Mouse (Mus musculus) embryonic facial prominence, embryonic 13.5 days (tissue): ENCODE measurements around the gene Panx2. TPM values are rescaled to one million over a fixed set of nuclear protein-coding genes. Genes with fewer than 3 reads are reported as not detected.

ENCODE experiments used
- ATAC-seq: fragments of 200-750 bp; cut with Nextera tagmentation; 2 replicates; pipeline ENCODE4 v1.8.0; 2017; ENCODE audit warnings: low read depth; ENCODE audit not compliant: insufficient number of reproducible peaks, insufficient read depth, low FRiP score, low TSS enrichment
- H3K27ac ChIP-seq: fragments of 300-500 bp; sonication (generic); 2 replicates; pipeline ENCODE4 v1.5.1; 2015; ENCODE audit warnings: moderate library complexity, mild to moderate bottlenecking, inconsistent platforms
- H3K27me3 ChIP-seq: fragments of 300-500 bp; sonication (generic); 2 replicates; pipeline ENCODE4 v1.6.1; 2015; ENCODE audit warnings: mild to moderate bottlenecking, inconsistent platforms
- H3K36me3 ChIP-seq: fragments of 300-500 bp; sonication (generic); 2 replicates; pipeline ENCODE4 v1.6.1; 2015; ENCODE audit warnings: mild to moderate bottlenecking, inconsistent platforms
- H3K4me1 ChIP-seq: fragments of 300-500 bp; sonication (generic); 2 replicates; pipeline ENCODE4 v1.6.1; 2015; ENCODE audit warnings: inconsistent platforms
- H3K4me2 ChIP-seq: fragments of 300-500 bp; sonication (generic); 2 replicates; pipeline ENCODE4 v1.6.1; 2015; ENCODE audit warnings: moderate library complexity, mild to moderate bottlenecking, inconsistent platforms
- H3K4me3 ChIP-seq: fragments of 300-500 bp; sonication (generic); 2 replicates; pipeline ENCODE4 v1.5.1; 2015; ENCODE audit warnings: mild to moderate bottlenecking, inconsistent platforms
- H3K9ac ChIP-seq: fragments of 300-500 bp; sonication (generic); 2 replicates; pipeline ENCODE4 v1.6.1; 2015; ENCODE audit warnings: mild to moderate bottlenecking, inconsistent platforms
- H3K9me3 ChIP-seq: fragments of 300-500 bp; sonication (generic); 2 replicates; pipeline ENCODE4 v1.6.1; 2016; ENCODE audit warnings: inconsistent platforms
- WGBS: fragments of 180-500 bp; shearing (Covaris S2); methylation state at CpG from one replicate; pipeline ENCODE4 v1.1.7; 2015; ENCODE audit warnings: mixed read lengths; 5-methylcytosine and 5-hydroxymethylcytosine counted together
- polyA plus RNA-seq: library from polyadenylated mRNA; unstranded; fragments of >200 nt; fragmentation: Nextera tagmentation; extraction: Ambion mirVana; gene quantifications from 2 replicates; pipeline ENCODE4 v1.2.1, GENCODE M21; 2015

The Panx2 gene
- polyA plus RNA-seq, 1 experiment from 2014 or later = 0.96 TPM

- WGBS = 84% methylated on average over 5 of the region's 5 CpGs
- Histone ChIP-seq H3K36me3 (no peaks in the 10 kb centered on the region), H3K27ac (no peak overlapping the region), H3K27me3 (peaks cover 88% of the 10 kb centered on the region), H3K4me3 (no peak overlapping the region), H3K4me1 (peaks cover 8% of the 10 kb centered on the region), H3K4me2 (no peak overlapping the region), H3K9me3 (no peaks in the 10 kb centered on the region), H3K9ac (no peak overlapping the region)
- no peak for ATAC-seq
These were observed 3.0 kb downstream of the Panx2 start for GRCm38 (mm10) chr15:89062518-89062910.

GRCm38 (mm10) chr15:89063001-89063400 lies 3.5 kb downstream of the Panx2 start:
- Histone ChIP-seq H3K27me3 (peaks cover 88% of the 10 kb centered on the region), H3K27ac (no peak overlapping the region), H3K4me1 (peaks cover 10% of the 10 kb centered on the region), H3K9me3 (no peaks in the 10 kb centered on the region), H3K4me2 (no peak overlapping the region), H3K9ac (no peak overlapping the region), H3K36me3 (no peaks in the 10 kb centered on the region), H3K4me3 (no peak overlapping the region)
- WGBS = 77% methylated on average over 7 of the region's 7 CpGs
- no peak for ATAC-seq

- WGBS = 83% methylated on average over 6 of the region's 6 CpGs
- no peaks in the 10 kb centered on the region for H3K36me3 ChIP-seq
- H3K4me1 ChIP-seq = peaks cover 15% of the 10 kb centered on the region
- no peak overlapping the region for H3K27ac ChIP-seq
- no peaks in the 10 kb centered on the region for H3K9me3 ChIP-seq
- H3K9ac ChIP-seq = no peak overlapping the region
- H3K4me2 ChIP-seq = no peak overlapping the region
- H3K4me3 ChIP-seq = no peak overlapping the region
- no peak for ATAC-seq
- peaks cover 88% of the 10 kb centered on the region for H3K27me3 ChIP-seq
These were observed 4.0 kb downstream of the Panx2 start for GRCm38 (mm10) chr15:89063536-89063935.

- Histone ChIP-seq H3K9ac (no peak overlapping the region), H3K4me2 (no peak overlapping the region), H3K9me3 (no peaks in the 10 kb centered on the region), H3K27me3 (peaks cover 90% of the 10 kb centered on the region), H3K27ac (no peak overlapping the region), H3K4me3 (no peak overlapping the region), H3K4me1 (peaks cover 12% of the 10 kb centered on the region), H3K36me3 (no peaks in the 10 kb centered on the region)
- 92% methylated on average over 5 of the region's 5 CpGs for WGBS
- ATAC-seq = no peak
These were observed 5.4 kb downstream of the Panx2 start for GRCm38 (mm10) chr15:89064891-89065290.

GRCm38 (mm10) chr15:89067609-89068008 lies 8.1 kb downstream of the Panx2 start:
- WGBS = 33% methylated on average over 35 of the region's 35 CpGs
- Histone ChIP-seq H3K27me3 (peaks cover 75% of the 10 kb centered on the region), H3K9ac (0 out of 2 replicates have a peak overlapping the region, but pooled peaks have one; percentile 4), H3K36me3 (no peaks in the 10 kb centered on the region), H3K4me3 (peak overlapping the region; percentile 17; the same call in 1 of the 2 replicates), H3K27ac (no peak overlapping the region), H3K4me1 (peaks cover 7% of the 10 kb centered on the region; the same call in 1 of the 2 replicates), H3K4me2 (peak overlapping the region; percentile 30), H3K9me3 (no peaks in the 10 kb centered on the region)
- ATAC-seq = no peak

- H3K9me3 ChIP-seq = no peaks in the 10 kb centered on the region
- ATAC-seq = no peak
- peak overlapping the region; percentile 30; the same call in 1 of the 2 replicates for H3K4me2 ChIP-seq
- H3K9ac ChIP-seq = no peak overlapping the region
- H3K4me1 ChIP-seq = peaks cover 7% of the 10 kb centered on the region; the same call in 1 of the 2 replicates
- H3K27ac ChIP-seq = no peak overlapping the region
- H3K4me3 ChIP-seq = peak overlapping the region; percentile 2; the same call in 1 of the 2 replicates
- no peaks in the 10 kb centered on the region for H3K36me3 ChIP-seq
- peaks cover 72% of the 10 kb centered on the region for H3K27me3 ChIP-seq
- WGBS = 37% methylated on average over 26 of the region's 26 CpGs
These were observed 8.7 kb downstream of the Panx2 start for GRCm38 (mm10) chr15:89068226-89068625.

GRCm38 (mm10) chr15:89069336-89069840 lies 9.9 kb downstream of the Panx2 start:
- Histone ChIP-seq H3K9me3 (no peaks in the 10 kb centered on the region), H3K36me3 (no peaks in the 10 kb centered on the region), H3K4me1 (peaks cover 8% of the 10 kb centered on the region), H3K4me2 (no peak overlapping the region), H3K27ac (no peak overlapping the region), H3K4me3 (no peak overlapping the region), H3K27me3 (peaks cover 60% of the 10 kb centered on the region), H3K9ac (0 out of 2 replicates have a peak overlapping the region, but pooled peaks have one; percentile 40)
- no peak for ATAC-seq
- WGBS = 75% methylated on average over 19 of the region's 19 CpGs

GRCm38 (mm10) chr15:89070606-89071005 lies 11.1 kb downstream of the Panx2 start:
- H3K27ac ChIP-seq = no peak overlapping the region
- peaks cover 52% of the 10 kb centered on the region for H3K27me3 ChIP-seq
- peaks cover 17% of the 10 kb centered on the region for H3K4me1 ChIP-seq
- no peak overlapping the region for H3K4me2 ChIP-seq
- no peaks in the 10 kb centered on the region for H3K36me3 ChIP-seq
- no peak overlapping the region for H3K4me3 ChIP-seq
- ATAC-seq = no peak
- no peaks in the 10 kb centered on the region for H3K9me3 ChIP-seq
- no peak overlapping the region for H3K9ac ChIP-seq
- 74% methylated on average over 24 of the region's 24 CpGs for WGBS

GRCm38 (mm10) chr15:89073993-89074603 lies 14.6 kb downstream of the Panx2 start:
- Histone ChIP-seq H3K9me3 (no peaks in the 10 kb centered on the region), H3K9ac (peak overlapping the region; percentile 88; the same call in 1 of the 2 replicates), H3K27me3 (peaks cover 17% of the 10 kb centered on the region), H3K27ac (no peak overlapping the region), H3K36me3 (0 out of 2 replicates have a peak, but pooled peaks cover 5% of the 10 kb centered on the region), H3K4me1 (peaks cover 34% of the 10 kb centered on the region), H3K4me3 (no peak overlapping the region), H3K4me2 (peak overlapping the region; percentile 94)
- WGBS = 75% methylated on average over 10 of the region's 10 CpGs
- no peak for ATAC-seq

- H3K9me3 ChIP-seq = no peaks in the 10 kb centered on the region
- H3K27me3 ChIP-seq = peaks cover 10% of the 10 kb centered on the region
- H3K4me3 ChIP-seq = peak within 1 kb of the TSS; percentile 79
- H3K4me1 ChIP-seq = peaks cover 34% of the 10 kb centered on the region
- H3K36me3 ChIP-seq = peaks cover 11% of the 10 kb centered on the region; the same call in 1 of the 2 replicates
- peak within 1 kb of the TSS; percentile 88 for H3K9ac ChIP-seq
- peak within 1 kb of the TSS; percentile 88 for H3K27ac ChIP-seq
- H3K4me2 ChIP-seq = peak within 1 kb of the TSS; percentile 94
- 17% methylated on average over 11 of the region's 11 CpGs for WGBS
- no peak for ATAC-seq
These were observed 15.3 kb downstream of the Panx2 start, which contains the start of gene Trabd for GRCm38 (mm10) chr15:89074613-89075477. Gene Trabd, plus strand, starts transcription at chr15:89075124.

GRCm38 (mm10) chr15:89075478-89076147 lies 16.1 kb downstream of the Panx2 start:
- Histone ChIP-seq H3K9me3 (no peaks in the 10 kb centered on the region), H3K4me2 (peak overlapping the region; percentile 94), H3K4me1 (peaks cover 34% of the 10 kb centered on the region), H3K9ac (peak overlapping the region; percentile 88), H3K36me3 (peaks cover 11% of the 10 kb centered on the region; the same call in 1 of the 2 replicates), H3K27ac (peak overlapping the region; percentile 88), H3K4me3 (peak overlapping the region; percentile 79), H3K27me3 (peaks cover 4% of the 10 kb centered on the region; the same call in 1 of the 2 replicates)
- under 1% methylated on average over 54 of the region's 59 CpGs for WGBS
- peak; percentile 89 for ATAC-seq
